Mouse (Mus musculus) ovary, postnatal 36 days (tissue): ENCODE measurements around the gene Pik3c2b.

Experiments
- DNase-seq: peaks from one replicate; pipeline ENCODE4 v3.0.0; 2022; ENCODE audit warnings: low spot score, mixed read lengths

Pik3c2b gene

DNA sequence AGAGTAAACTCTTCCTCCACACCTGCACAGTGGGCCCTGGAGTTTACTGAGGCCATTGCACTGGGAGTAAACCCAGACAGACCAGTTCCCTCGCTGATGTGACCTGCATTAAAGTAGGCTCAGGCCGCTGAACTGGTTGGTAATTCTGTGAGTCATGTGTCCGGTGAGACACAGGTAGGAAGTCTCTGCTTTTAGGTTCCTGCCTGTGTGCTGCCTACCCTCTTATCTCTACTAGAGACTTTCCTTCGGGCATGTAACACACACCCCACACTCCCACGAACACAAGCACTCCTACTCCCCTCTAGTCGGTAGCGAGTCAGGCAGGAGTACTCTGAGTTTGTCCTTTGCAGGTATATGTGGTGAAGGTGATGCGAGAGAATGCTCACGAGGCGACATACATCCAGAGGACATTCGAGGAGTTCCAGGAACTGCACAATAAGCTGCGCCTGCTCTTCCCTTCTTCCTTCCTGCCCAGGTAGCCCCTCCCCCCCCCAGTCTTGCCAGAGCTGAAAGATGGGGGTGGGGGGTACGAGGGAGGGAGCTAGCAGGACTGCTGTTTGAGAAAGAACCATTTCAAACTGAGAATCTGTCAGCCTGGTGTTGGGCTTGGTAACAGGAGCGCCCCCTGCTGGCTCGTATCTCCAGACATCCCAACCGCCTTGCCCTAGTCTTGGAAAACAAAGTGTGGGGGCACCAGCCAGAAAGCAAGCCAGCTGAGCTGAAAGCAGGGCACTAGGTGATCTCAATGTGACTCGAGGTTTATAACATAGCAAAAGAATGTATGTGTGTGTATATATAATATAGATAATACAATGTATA is 55.7 kb downstream of the Pik3c2b start:
- peak; percentile 70 for DNase-seq

DNA sequence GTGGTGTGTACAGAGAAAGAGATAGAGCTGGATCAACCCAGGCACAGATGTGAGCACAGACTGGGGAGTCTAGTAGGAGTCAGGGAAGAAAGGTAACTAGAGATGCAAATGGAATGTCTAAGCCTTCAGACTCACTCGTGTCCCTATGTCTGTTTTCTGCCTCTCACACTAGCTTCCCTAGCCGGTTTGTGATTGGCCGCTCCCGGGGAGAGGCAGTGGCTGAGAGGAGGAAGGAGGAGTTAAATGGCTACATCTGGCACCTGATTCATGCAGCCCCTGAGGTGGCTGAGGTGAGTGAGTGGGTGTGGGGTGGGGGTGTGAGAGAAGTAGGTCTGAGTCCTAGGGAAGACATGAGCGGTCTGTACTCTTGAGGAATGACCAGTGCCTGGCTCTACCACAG is 56.6 kb downstream of the Pik3c2b start:
- DNase-seq: no peak

- DNase-seq: no peak
Measured at GRCm38 (mm10) chr1:133103315-133103714, 57.8 kb downstream of the Pik3c2b start.

DNA sequence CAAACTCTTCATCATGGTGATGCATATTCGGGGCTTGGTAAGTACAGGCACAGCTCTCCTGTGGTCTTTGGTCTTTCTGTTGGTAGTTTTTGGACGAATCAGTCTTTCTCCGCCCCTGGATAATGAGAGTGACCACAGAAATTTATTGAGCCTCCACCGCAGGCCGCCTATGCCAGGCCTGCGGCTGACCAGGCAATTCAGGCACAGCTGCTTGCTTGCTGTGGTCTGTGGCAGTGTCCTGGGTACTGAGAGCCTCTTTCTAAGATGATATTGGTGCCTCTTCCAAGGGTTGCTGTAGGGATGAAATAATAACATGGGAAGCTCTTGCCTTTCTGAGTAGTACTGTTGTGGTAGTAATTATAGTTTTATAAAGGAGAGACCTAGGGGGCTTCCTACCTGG is 58.4 kb downstream of the Pik3c2b start:
- DNase-seq: no peak

DNA sequence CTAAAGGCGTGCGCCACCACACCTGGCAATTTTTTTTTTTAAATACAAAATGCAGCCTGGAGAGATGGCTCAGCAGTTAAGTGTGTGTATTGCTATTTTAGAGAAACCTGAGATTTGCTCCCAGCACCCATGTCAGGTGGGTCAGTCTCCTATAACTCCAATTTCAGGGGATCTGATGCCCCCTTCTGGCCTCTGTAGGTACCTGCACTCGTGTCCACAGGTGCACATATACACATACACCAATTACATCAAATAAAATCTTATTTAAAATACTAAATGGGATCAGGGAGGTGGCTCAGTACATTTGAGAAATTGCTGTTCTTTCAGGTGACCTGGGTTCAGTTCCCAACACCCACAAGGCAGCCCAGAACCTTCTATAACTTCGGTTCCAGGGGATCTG is 70.6 kb downstream of the Pik3c2b start:
- DNase-seq: no peak

GRCm38 (mm10) chr1:133118127-133118526 is 72.7 kb downstream of the Pik3c2b start:
- no peak for DNase-seq

GRCm38 (mm10) chr1:133118844-133119243 is 73.4 kb downstream of the Pik3c2b start:
- DNase-seq: no peak

DNA sequence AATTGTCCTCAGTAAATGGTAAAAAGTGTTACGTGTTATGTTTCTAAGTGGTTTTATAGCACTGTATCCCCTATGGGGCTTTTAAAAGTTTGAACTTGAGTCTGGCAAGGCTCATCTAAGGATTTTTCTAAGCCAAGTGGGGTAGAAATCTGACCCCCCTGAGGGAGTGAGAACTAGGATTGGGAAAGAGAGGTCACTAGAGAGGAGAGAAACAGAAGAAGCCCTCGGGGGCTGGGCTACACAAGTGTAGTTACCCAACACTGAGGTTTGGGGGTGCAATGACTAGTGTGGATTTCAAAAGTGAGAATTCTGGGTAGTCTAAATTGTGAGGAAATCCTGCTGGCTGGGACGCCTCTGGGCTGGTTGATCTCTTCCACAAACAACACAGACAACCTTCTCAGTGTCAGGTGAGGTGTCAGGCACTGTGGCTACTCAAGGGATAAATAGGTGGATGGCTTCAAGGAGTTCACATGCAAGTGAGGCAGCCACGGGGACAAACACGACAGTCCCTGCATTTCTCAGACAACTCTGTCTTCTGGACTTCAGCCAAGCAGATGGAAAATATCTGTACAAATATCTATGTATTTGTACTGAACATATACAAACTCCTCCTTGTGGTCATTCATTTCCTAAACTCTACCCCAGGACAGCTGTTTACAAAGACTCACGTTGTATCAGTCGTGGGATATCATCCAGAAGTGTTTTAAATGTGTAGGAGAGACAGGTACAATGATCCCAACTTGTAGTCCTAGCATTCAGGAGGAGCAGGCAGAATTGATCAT is 74.7 kb downstream of the Pik3c2b start:
- no peak for DNase-seq

- no peak for DNase-seq
Measured at GRCm38 (mm10) chr1:133121246-133121645, 75.8 kb downstream of the Pik3c2b start.

- no peak for DNase-seq
Measured at GRCm38 (mm10) chr1:133124137-133124536, 78.7 kb downstream of the Pik3c2b start.

GRCm38 (mm10) chr1:133125640-133126364 is 80.3 kb downstream of the Pik3c2b start:
- DNase-seq: no peak

DNA sequence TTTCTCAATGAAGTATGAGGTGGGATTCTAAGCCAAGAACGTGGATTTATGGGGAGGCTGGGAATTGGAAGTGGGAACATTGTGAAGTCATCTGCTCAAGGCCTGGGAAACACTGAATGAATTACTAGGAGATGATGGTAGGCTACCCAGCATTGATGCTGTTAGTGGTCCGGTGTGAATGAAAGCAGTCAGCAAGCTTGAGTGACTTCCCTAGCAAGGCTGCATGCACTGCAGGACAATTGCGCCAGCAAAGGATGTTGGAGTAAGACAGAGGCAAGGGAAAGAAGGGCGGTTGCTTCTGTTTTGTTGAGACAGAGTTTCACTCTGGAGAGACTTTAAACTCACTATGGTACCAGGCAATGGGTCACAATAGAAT is 80.9 kb downstream of the Pik3c2b start:
- no peak for DNase-seq

DNA sequence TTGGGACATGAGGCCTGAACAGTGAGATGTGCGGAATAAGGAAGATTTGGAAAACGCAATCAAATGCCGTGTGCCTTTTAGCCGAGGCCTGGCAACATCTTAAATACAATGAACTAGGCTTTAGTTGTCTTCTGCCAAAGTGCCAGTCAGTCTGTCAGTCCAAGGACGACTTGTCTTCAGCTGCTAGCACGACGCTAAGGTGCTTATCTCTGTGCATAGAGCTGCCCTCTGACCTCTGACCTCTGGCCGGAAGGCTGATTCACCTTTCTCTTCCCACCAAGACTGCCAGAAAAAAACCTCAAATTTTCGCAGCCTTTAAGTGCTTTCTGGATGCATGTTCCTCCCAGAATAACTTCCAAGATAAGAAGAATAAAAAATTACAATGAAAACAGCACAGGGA is 81.9 kb downstream of the Pik3c2b start:
- DNase-seq: no peak

DNA sequence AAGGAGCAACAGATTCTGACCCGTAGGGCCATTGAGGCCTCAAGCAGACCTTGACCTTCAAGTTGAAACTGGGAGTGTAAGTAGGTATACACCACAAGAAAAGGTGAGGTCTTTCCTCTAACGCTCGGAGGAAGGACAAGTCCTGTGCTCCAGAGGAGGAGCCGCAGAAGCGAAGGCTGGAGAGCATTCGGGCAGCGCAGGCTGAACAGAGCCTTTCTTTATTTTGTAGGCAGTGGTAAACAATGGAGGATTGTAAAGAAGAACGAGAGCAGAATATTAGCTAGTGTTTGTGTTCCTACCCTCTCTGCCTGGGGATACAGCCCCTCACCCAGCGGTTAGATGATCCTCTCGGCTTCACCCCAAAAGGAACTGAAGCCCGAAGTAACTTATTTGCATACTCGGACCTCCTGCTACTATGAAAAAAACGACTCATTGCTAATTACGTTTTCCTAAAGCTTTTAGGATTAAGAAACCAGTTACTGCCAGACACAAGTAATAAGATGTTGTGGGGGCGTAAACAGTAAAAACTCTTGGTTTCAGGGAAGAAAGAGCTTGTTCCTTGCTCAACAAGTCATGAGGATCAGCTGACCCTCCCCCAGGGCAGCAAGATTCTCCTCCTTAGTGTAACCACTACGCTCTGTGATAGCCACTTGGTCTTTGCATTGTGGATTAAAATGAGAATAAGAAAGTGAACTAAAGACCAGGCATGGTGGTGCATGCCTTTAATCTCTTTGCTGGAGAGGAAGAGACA is 84.2 kb downstream of the Pik3c2b start:
- no peak for DNase-seq

DNA sequence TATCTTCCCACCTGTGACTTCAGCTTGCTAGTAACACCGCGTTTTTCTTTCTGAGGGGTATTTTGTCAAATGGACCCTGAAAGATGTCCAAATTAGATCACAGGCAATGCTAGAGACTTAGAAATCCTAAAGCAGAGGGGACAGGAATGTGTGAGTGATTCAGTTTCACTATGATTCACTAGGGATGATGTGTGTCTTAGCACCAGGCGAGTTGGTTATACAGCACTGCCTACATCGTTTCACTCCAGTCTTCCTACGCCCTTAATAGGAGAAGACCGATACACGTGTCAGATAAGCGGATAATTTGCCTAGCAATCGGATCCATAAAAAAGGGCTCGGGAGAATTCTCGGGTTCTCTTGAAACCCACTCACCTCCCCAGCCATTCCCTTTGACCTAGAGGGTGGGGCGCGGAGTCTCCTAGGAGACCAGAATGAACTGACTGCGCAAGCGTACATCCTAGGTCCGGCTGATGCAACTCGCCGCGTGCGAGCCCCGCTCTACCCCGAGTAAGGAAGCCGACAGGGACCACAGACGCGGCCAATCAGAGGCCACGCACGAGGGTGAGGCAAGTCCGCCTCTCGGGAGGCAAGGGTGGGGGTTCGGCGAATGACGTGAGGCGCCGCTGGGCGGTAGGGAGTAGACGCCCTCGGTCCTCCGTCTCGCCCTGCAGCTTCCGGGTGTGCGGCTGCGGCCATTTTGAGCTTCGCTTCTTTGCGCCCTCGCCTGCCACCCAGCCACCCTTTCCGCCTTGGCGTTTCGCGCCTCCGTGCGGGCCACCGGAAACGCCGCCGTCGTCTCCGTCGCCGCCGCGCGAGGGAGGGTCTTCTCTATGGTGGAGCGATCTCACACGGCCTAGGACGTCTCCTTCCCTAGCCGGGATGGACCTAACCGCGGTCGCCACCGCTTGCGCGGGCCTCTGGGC is 85.4 kb downstream of the Pik3c2b start, which contains the start of gene Ppp1r15b:
Gene Ppp1r15b (plus strand): TSS at position 506 of the 923 bp plus-strand sequence.
- DNase-seq: peak; percentile 98

- DNase-seq: no peak
Measured at GRCm38 (mm10) chr1:133131561-133131905, 86.1 kb downstream of the Pik3c2b start.

DNA sequence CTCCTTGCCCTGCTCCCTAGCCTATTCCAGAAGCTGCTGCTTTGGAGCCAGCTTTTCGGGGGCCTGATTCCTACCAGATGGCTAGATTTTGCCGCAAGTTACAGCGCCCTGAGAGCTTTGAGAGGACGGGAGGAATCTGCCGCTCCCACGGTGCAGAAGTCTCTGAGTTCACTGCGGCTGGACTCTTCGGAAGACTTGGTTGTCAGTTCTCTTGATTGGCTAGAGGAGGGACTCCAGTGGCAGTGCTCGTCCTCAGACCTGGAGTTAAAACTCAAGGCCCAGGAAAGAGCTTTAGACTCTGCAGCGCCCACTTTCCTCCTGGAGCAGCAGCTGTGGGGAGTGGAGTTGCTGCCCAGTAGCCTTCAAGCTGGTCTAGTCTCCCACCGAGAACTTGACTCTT is 86.5 kb downstream of the Pik3c2b start:
- DNase-seq: no peak

DNA sequence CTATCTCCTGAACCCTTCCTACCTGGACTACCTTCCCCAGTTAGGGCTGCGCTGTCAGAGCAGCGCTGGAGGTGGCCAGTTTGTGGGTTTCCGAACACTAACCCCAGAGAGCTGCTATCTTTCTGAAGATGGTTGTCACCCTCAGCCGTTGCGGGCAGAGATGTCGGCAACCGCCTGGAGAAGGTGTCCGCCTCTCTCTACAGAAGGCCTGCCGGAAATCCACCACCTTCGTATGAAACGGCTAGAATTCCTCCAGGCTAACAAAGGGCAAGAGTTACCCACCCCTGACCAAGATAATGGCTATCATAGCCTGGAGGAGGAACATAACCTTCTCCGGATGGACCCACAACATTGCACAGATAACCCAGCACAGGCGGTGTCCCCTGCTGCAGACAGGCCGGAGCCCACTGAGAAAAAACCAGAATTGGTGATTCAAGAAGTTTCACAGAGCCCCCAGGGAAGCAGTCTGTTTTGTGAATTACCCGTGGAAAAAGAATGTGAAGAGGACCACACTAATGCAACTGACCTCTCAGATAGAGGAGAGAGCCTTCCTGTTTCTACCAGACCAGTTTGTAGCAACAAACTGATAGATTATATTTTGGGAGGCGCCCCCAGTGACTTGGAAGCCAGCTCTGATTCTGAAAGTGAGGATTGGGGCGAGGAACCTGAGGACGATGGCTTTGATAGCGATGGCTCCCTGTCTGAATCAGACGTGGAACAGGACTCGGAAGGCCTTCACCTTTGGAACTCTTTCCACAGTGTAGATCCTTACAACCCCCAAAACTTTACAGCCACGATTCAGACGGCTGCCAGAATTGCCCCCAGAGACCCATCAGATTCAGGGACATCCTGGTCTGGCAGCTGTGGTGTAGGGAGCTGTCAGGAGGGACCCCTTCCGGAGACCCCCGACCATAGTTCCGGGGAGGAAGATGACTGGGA is 87.2 kb downstream of the Pik3c2b start:
- no peak for DNase-seq

DNA sequence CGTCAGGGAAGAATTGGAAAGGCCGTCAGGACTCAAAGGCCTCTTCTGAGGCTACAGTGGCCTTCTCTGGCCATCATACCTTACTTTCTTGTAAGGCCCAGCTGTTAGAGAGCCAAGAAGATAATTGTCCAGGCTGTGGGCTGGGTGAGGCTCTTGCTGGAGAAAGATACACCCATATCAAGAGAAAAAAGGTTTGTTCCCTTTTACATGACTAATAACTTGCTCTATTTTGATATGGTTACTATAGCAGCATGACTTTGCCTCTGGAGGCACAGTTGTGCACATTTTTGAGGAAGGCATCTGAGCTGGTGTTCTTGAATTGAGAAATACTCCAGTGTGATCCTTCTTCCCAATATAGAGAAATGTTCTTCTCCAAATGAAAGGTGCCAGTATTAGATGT is 88.0 kb downstream of the Pik3c2b start:
- no peak for DNase-seq

DNA sequence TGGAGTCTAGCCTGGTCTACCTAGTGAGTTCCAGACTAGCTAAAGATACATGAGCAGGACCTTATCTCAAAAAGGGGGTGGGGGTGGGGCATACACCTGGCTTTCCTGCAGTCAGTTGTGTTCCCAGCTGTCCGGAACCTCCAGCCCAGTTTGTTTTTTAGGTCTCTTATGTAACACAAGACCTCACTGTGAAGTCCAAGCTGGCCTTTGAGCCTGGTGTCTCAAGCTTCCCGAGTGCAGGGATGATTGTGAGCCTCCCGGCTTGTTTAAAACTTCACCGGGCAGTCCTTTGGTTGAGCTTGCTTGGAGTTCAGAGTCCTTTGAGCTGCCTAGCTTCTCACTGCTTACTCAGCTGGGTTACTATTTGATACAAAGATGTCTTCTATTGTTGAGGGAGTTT is 88.6 kb downstream of the Pik3c2b start:
- no peak for DNase-seq
